Mouse (Mus musculus): ENCODE measurements around the gene Map1lc3b. TPM values are rescaled to one million over a fixed set of nuclear protein-coding genes. Genes with fewer than 3 reads are reported as not detected.
A peak's percentile ranks its signal among the peaks of the same experiment; 100 is the strongest.

The Map1lc3b gene
- 93.9 and 137 TPM in 2 replicates for total RNA-seq (2015; ENCODE audit: low replicate concordance)
- total RNA-seq (2017; ENCODE audit: low replicate concordance): 84.3 and 101 TPM in 2 replicates

- ATAC-seq (replicated peaks; ENCODE audit: low FRiP score, poor library complexity, severe bottlenecking): peak; percentile 54
Observed at GRCm38 (mm10) chr8:121590203-121591177, at the start of gene Map1lc3b. TSS of gene Map1lc3b (plus strand) at chr8:121590361.

- no peak for ATAC-seq (replicated peaks; ENCODE audit: low FRiP score, poor library complexity, severe bottlenecking)
Observed at GRCm38 (mm10) chr8:121541862-121542261, 48.3 kb upstream of the Map1lc3b start.

- ATAC-seq (replicated peaks; ENCODE audit: low FRiP score, poor library complexity, severe bottlenecking): no peak
Observed at GRCm38 (mm10) chr8:121542901-121543300, 47.3 kb upstream of the Map1lc3b start.

GRCm38 (mm10) chr8:121544276-121544785 lies 45.8 kb upstream of the Map1lc3b start, which contains the start of gene 1700018B08Rik:
TSS of gene 1700018B08Rik (minus strand) at chr8:121544320.
- no peak for ATAC-seq (replicated peaks; ENCODE audit: low FRiP score, poor library complexity, severe bottlenecking)

- ATAC-seq (replicated peaks; ENCODE audit: low FRiP score, poor library complexity, severe bottlenecking): no peak
Observed at GRCm38 (mm10) chr8:121544936-121545335, 45.2 kb upstream of the Map1lc3b start.

- peak; percentile 71 for ATAC-seq (replicated peaks; ENCODE audit: low FRiP score, poor library complexity, severe bottlenecking)
Observed at GRCm38 (mm10) chr8:121547132-121547531, 43.0 kb upstream of the Map1lc3b start.

- no peak for ATAC-seq (replicated peaks; ENCODE audit: low FRiP score, poor library complexity, severe bottlenecking)
Observed at GRCm38 (mm10) chr8:121550056-121550455, 40.1 kb upstream of the Map1lc3b start.

- no peak for ATAC-seq (replicated peaks; ENCODE audit: low FRiP score, poor library complexity, severe bottlenecking)
Observed at GRCm38 (mm10) chr8:121551065-121551985, 38.8 kb upstream of the Map1lc3b start.

- no peak for ATAC-seq (replicated peaks; ENCODE audit: low FRiP score, poor library complexity, severe bottlenecking)
Observed at GRCm38 (mm10) chr8:121552506-121552905, 37.7 kb upstream of the Map1lc3b start.

GRCm38 (mm10) chr8:121553831-121554475 lies 36.2 kb upstream of the Map1lc3b start:
- no peak for ATAC-seq (replicated peaks; ENCODE audit: low FRiP score, poor library complexity, severe bottlenecking)

- no peak for ATAC-seq (replicated peaks; ENCODE audit: low FRiP score, poor library complexity, severe bottlenecking)
Observed at GRCm38 (mm10) chr8:121557746-121558145, 32.4 kb upstream of the Map1lc3b start.

GRCm38 (mm10) chr8:121558538-121558937 lies 31.6 kb upstream of the Map1lc3b start:
- ATAC-seq (replicated peaks; ENCODE audit: low FRiP score, poor library complexity, severe bottlenecking): no peak

- ATAC-seq (replicated peaks; ENCODE audit: low FRiP score, poor library complexity, severe bottlenecking): no peak
Observed at GRCm38 (mm10) chr8:121559801-121560200, 30.4 kb upstream of the Map1lc3b start.

- ATAC-seq (replicated peaks; ENCODE audit: low FRiP score, poor library complexity, severe bottlenecking): no peak
Observed at GRCm38 (mm10) chr8:121560432-121561100, 29.6 kb upstream of the Map1lc3b start.

GRCm38 (mm10) chr8:121561636-121562345 lies 28.4 kb upstream of the Map1lc3b start:
- ATAC-seq (replicated peaks; ENCODE audit: low FRiP score, poor library complexity, severe bottlenecking): no peak

GRCm38 (mm10) chr8:121562941-121563351 lies 27.2 kb upstream of the Map1lc3b start:
- no peak for ATAC-seq (replicated peaks; ENCODE audit: low FRiP score, poor library complexity, severe bottlenecking)

- ATAC-seq (replicated peaks; ENCODE audit: low FRiP score, poor library complexity, severe bottlenecking): no peak
Observed at GRCm38 (mm10) chr8:121563701-121564100, 26.5 kb upstream of the Map1lc3b start.

- ATAC-seq (replicated peaks; ENCODE audit: low FRiP score, poor library complexity, severe bottlenecking): no peak
Observed at GRCm38 (mm10) chr8:121568321-121568720, 21.8 kb upstream of the Map1lc3b start.

Data from erythroid progenitor cell, adult 5-6 weeks (primary cell).